Mouse (Mus musculus) embryonic facial prominence, embryonic 15.5 days (tissue): Measurements from ENCODE around the gene Irak2. TPM values are rescaled to one million over a fixed set of nuclear protein-coding genes. Genes with fewer than 3 reads are reported as not detected.

Source experiments
- ATAC-seq: fragments of 200-750 bp; cut with Nextera tagmentation; 2 replicates; pipeline ENCODE4 v1.8.0; 2017; ENCODE audit warnings: low read depth, moderate TSS enrichment; ENCODE audit not compliant: insufficient number of reproducible peaks, low FRiP score, low TSS enrichment
- H3K27ac ChIP-seq: fragments of 300-500 bp; sonication (generic); replicated peaks from 2 replicates; pipeline ENCODE4 v1.5.1; 2015; ENCODE audit warnings: mild to moderate bottlenecking, inconsistent platforms
- H3K27me3 ChIP-seq: fragments of 300-500 bp; sonication (generic); 2 replicates; pipeline ENCODE4 v1.6.1; 2015; ENCODE audit warnings: inconsistent platforms
- H3K36me3 ChIP-seq: fragments of 300-500 bp; sonication (generic); 2 replicates; pipeline ENCODE4 v1.6.1; 2015; ENCODE audit warnings: mild to moderate bottlenecking, inconsistent platforms
- H3K4me1 ChIP-seq: fragments of 300-500 bp; sonication (generic); 2 replicates; pipeline ENCODE4 v1.6.1; 2015; ENCODE audit warnings: inconsistent platforms
- H3K4me2 ChIP-seq: fragments of 300-500 bp; sonication (generic); replicated peaks from 2 replicates; pipeline ENCODE4 v1.6.1; 2015; ENCODE audit warnings: mild to moderate bottlenecking, inconsistent platforms
- H3K4me3 ChIP-seq: fragments of 300-500 bp; sonication (generic); replicated peaks from 2 replicates; pipeline ENCODE4 v1.5.1; 2015; ENCODE audit warnings: mild to moderate bottlenecking, inconsistent platforms
- H3K9ac ChIP-seq: fragments of 300-500 bp; sonication (generic); 2 replicates; pipeline ENCODE4 v1.6.1; 2015; ENCODE audit warnings: inconsistent platforms
- H3K9me3 ChIP-seq: fragments of 300-500 bp; sonication (generic); replicated peaks from 2 replicates; pipeline ENCODE4 v1.6.1; 2016; ENCODE audit warnings: inconsistent platforms
- WGBS: fragments of 180-500 bp; shearing (Covaris S2); methylation state at CpG from one replicate; pipeline ENCODE4 v1.1.7; 2015; 5-methylcytosine and 5-hydroxymethylcytosine counted together
- polyA plus RNA-seq: library from polyadenylated mRNA; unstranded; fragments of >200 nt; fragmentation: Nextera tagmentation; extraction: Ambion mirVana; gene quantifications from 2 replicates; pipeline ENCODE4 v1.2.1, GENCODE M21; 2015

Irak2 gene
- polyA plus RNA-seq, 1 experiment from 2014 or later, result 4.0 TPM

GRCm38 (mm10) chr6:113612258-113612969 lies 25.9 kb upstream of the Irak2 start:
- H3K9ac ChIP-seq, result no peak overlapping the region
- H3K27ac ChIP-seq, result no peak overlapping the region
- ATAC-seq, result no peak
- no peak overlapping the region for H3K4me3 ChIP-seq
- peaks cover 57% of the 10 kb centered on the region for H3K36me3 ChIP-seq
- no peaks in the 10 kb centered on the region for H3K9me3 ChIP-seq
- H3K4me2 ChIP-seq, result no peak overlapping the region
- H3K4me1 ChIP-seq, result no peaks in the 10 kb centered on the region
- WGBS, result 74% methylated on average over 8 of the region's 8 CpGs
- H3K27me3 ChIP-seq, result no peaks in the 10 kb centered on the region

GRCm38 (mm10) chr6:113614152-113614551 lies 24.1 kb upstream of the Irak2 start:
- Histone ChIP-seq H3K9ac (no peak overlapping the region), H3K36me3 (peaks cover 67% of the 10 kb centered on the region), H3K27me3 (no peaks in the 10 kb centered on the region), H3K9me3 (no peaks in the 10 kb centered on the region), H3K4me3 (no peak overlapping the region), H3K4me1 (no peaks in the 10 kb centered on the region), H3K27ac (no peak overlapping the region), H3K4me2 (no peak overlapping the region)
- ATAC-seq, result no peak
- WGBS, result 96% methylated on average over 7 of the region's 7 CpGs

DNA sequence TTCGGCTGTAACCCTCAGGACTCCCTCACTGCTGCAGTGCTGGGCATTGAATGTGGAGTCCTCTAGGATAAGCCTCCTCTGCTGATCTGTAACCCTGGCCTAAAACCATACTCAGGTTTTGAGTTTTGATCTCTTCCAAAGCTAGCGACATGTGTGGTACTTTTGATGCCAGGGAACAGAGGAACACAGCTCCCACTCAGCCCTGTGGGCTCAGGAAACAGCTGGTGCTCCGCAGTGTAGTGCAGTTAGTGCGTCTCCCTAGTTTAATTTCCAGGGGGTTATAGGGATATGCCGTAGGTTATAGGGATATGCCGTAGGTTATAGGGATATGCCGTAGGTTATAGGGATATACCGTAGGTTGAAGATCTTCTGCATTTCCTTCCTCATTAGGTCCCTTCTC lies 23.3 kb upstream of the Irak2 start:
- Histone ChIP-seq H3K4me1 (no peaks in the 10 kb centered on the region), H3K27me3 (no peaks in the 10 kb centered on the region), H3K9me3 (no peaks in the 10 kb centered on the region), H3K4me3 (no peak overlapping the region), H3K27ac (no peak overlapping the region), H3K36me3 (peaks cover 67% of the 10 kb centered on the region), H3K4me2 (no peak overlapping the region), H3K9ac (no peak overlapping the region)
- 94% methylated on average over 8 of the region's 8 CpGs for whole genome bisulfite sequencing
- ATAC-seq, result no peak

GRCm38 (mm10) chr6:113615489-113615888 lies 22.8 kb upstream of the Irak2 start:
- H3K4me1 ChIP-seq, result no peaks in the 10 kb centered on the region
- H3K4me2 ChIP-seq, result no peak overlapping the region
- H3K36me3 ChIP-seq, result peaks cover 63% of the 10 kb centered on the region
- WGBS, result 89% methylated on average over 4 of the region's 4 CpGs
- no peak overlapping the region for H3K4me3 ChIP-seq
- H3K27ac ChIP-seq, result no peak overlapping the region
- no peaks in the 10 kb centered on the region for H3K27me3 ChIP-seq
- H3K9ac ChIP-seq, result no peak overlapping the region
- no peaks in the 10 kb centered on the region for H3K9me3 ChIP-seq
- no peak for ATAC-seq

DNA sequence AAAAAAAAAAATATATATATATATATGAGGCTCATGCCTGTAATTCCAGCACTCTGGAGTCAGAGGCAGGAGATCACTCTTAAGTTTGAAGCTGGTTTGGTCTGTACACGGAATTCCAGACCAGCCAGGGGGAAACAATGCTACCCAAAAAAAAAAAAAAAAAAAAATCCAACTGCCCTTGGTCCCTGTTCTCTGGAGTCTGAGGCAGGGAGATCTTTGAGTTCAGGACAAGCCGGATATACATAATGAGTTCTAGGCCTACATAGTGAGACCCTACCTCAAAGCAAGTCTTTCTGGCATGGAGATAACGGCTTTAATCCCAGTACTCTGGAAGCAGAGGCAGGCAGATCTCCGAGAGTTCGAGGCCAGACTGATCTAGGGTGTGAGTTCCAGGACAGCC lies 14.9 kb upstream of the Irak2 start:
- Histone ChIP-seq H3K4me1 (peaks cover 18% of the 10 kb centered on the region), H3K4me3 (peak overlapping the region; percentile 83), H3K9me3 (no peaks in the 10 kb centered on the region), H3K27ac (peak overlapping the region; percentile 93), H3K9ac (peak overlapping the region; percentile 56; the same call in 1 of the 2 replicates), H3K36me3 (peaks cover 18% of the 10 kb centered on the region), H3K4me2 (peak overlapping the region; percentile 65), H3K27me3 (no peaks in the 10 kb centered on the region)
- WGBS, result 68% methylated on average over 5 of the region's 5 CpGs
- no peak for ATAC-seq

DNA sequence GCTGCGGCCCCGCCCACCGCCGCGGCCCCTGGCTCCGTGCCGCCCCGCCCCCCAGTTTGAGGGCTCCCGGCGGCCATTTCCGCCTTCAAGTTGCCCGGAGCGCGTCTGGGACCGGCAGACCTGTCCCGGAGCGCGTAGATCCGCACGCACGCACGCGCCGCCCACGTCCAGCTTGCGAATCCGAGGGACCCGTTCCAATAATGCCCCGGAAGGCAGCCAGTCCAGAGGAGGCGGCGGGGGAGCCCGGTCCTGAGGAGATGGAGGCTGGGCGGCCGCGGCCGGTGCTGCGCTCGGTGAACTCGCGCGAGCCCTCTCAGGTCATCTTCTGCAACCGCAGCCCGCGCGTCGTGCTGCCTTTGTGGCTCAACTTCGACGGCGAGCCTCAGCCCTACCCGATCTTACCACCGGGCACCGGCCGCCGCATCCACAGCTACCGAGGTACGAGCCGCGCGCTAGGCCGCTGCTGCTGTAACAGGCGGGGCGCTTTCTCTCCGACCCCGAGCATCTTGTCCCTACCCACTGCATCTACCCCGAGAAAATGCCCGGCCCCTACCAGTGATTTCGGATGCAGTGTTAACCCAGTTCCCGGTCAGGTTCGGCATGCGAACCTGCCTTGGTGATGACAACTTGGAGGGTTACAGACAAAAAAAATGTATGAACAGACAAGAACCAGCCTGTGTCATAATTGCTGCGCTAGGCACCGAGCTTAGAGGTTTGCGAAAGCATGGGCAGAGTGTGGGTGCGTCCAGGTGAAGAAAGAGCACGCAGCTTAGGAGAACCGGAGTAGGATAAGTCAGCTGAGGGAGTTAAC lies 14.1 kb upstream of the Irak2 start, which contains the start of gene Vhl:
TSS of gene Vhl (plus strand) at position 19 of the 811 bp plus-strand sequence.
- Histone ChIP-seq H3K27ac (peak within 1 kb of the TSS; percentile 93), H3K9me3 (no peaks in the 10 kb centered on the region), H3K9ac (peak within 1 kb of the TSS; percentile 56), H3K36me3 (peaks cover 18% of the 10 kb centered on the region), H3K4me3 (peak within 1 kb of the TSS; percentile 83), H3K4me2 (peak within 1 kb of the TSS; percentile 65), H3K4me1 (peaks cover 18% of the 10 kb centered on the region), H3K27me3 (no peaks in the 10 kb centered on the region)
- under 1% methylated on average over 69 of the region's 76 CpGs for WGBS
- peak; percentile 83 for ATAC-seq

DNA sequence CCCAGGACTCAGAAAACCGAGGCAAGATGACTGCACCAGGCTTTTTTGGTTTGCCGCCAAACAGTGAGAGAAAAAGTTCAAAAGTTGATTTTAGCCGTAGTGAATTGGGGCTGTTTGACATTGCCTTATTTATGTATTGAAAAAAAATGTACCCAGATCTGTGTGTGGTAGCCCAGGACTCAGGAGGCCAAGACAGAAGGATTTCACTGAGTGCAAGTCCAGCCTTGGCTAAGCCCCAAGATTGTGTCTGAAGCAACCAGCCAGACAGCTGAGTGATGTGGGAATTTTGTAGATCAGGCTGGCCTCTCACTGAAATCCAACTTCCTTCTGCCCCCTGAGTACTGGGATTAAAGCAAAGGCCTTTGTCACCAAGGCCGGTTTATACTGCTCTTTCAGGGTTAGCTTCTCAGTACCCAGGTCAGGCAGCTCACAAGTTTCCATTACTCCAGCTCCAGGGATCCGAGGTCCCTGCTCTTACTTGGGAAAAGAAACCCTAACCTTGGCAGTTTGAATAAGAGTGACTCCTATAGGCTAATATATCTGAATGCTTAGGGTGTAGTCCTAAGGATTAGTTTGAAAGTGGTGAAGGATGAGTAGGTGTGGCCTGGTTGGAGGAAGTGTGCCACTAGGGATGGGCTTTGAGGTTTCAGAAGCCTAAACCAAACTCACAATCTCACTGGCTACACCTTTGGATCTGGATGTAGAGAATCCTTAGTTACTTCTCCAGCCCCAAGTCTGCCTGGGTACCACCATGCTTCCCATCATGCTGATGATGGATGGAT lies 13.1 kb upstream of the Irak2 start:
- peaks cover 18% of the 10 kb centered on the region for H3K4me1 ChIP-seq

GRCm38 (mm10) chr6:113630322-113630721 lies 7.9 kb upstream of the Irak2 start:
- H3K36me3 ChIP-seq, result peaks cover 51% of the 10 kb centered on the region
- H3K9ac ChIP-seq, result no peak overlapping the region
- no peak for ATAC-seq
- no peak overlapping the region for H3K27ac ChIP-seq
- WGBS, result 81% methylated on average over 5 of the region's 5 CpGs
- H3K27me3 ChIP-seq, result no peaks in the 10 kb centered on the region
- no peak overlapping the region for H3K4me3 ChIP-seq
- peaks cover 9% of the 10 kb centered on the region for H3K4me1 ChIP-seq
- H3K4me2 ChIP-seq, result no peak overlapping the region
- H3K9me3 ChIP-seq, result no peaks in the 10 kb centered on the region

More for the DNA sequence above, 13.1 kb upstream of the Irak2 start:
- Histone ChIP-seq H3K36me3 (peaks cover 28% of the 10 kb centered on the region), H3K9ac (peak overlapping the region; percentile 56; the same call in 1 of the 2 replicates), H3K4me3 (peak overlapping the region; percentile 83), H3K9me3 (no peaks in the 10 kb centered on the region), H3K27ac (peak overlapping the region; percentile 93; the same call in 1 of the 2 replicates), H3K27me3 (no peaks in the 10 kb centered on the region), H3K4me2 (peak overlapping the region; percentile 65)
- WGBS, result 34% methylated on average over 5 of the region's 5 CpGs
- ATAC-seq, result no peak

GRCm38 (mm10) chr6:113632863-113633262 lies 5.4 kb upstream of the Irak2 start:
- WGBS, result 81% methylated on average over 4 of the region's 4 CpGs
- no peak overlapping the region for H3K9ac ChIP-seq
- H3K4me1 ChIP-seq, result no peaks in the 10 kb centered on the region
- H3K4me3 ChIP-seq, result no peak overlapping the region
- no peak overlapping the region for H3K4me2 ChIP-seq
- no peak for ATAC-seq
- H3K9me3 ChIP-seq, result no peaks in the 10 kb centered on the region
- H3K36me3 ChIP-seq, result peaks cover 43% of the 10 kb centered on the region
- no peaks in the 10 kb centered on the region for H3K27me3 ChIP-seq
- no peak overlapping the region for H3K27ac ChIP-seq

DNA sequence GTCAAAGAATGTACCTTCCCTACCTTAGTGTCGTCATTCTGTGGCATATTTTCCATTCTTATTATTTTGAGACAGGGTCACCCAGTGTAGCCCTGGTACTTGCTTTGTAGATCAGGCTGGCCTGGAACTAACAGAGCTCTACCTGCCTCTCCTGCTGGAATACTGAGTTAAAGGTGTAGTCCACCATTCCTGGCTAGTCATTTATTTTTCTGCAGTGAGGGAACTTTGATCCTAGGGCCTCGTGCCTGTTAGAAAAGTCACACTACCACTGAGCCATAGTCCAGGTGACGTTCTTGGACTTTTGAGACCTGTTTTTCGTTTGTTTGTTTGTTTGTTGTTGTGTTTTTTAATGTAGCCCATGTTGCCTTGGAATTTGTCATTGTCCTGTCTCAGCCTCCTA lies 934 bp downstream of the Irak2 start:
- no peak overlapping the region for H3K27ac ChIP-seq
- 82% methylated on average over 4 of the region's 4 CpGs for whole genome bisulfite sequencing
- H3K4me3 ChIP-seq, result no peak overlapping the region
- no peak for ATAC-seq
- 0 out of 2 replicates have a peak, but pooled peaks cover 2% of the 10 kb centered on the region for H3K4me1 ChIP-seq
- no peaks in the 10 kb centered on the region for H3K9me3 ChIP-seq
- H3K9ac ChIP-seq, result no peak overlapping the region
- peaks cover under 1% of the 10 kb centered on the region; the same call in 1 of the 2 replicates for H3K36me3 ChIP-seq
- no peak overlapping the region for H3K4me2 ChIP-seq
- H3K27me3 ChIP-seq, result no peaks in the 10 kb centered on the region

- H3K27ac ChIP-seq, result no peak overlapping the region
Measured at GRCm38 (mm10) chr6:113642605-113643004, 4.3 kb downstream of the Irak2 start.

More at GRCm38 (mm10) chr6:113642605-113643004, 4.3 kb downstream of the Irak2 start:
- no peak for ATAC-seq
- 81% methylated on average over 8 of the region's 8 CpGs for WGBS
- no peaks in the 10 kb centered on the region for H3K36me3 ChIP-seq
- no peak overlapping the region for H3K9ac ChIP-seq
- 0 out of 2 replicates have a peak, but pooled peaks cover 2% of the 10 kb centered on the region for H3K4me1 ChIP-seq
- no peaks in the 10 kb centered on the region for H3K27me3 ChIP-seq
- H3K4me2 ChIP-seq, result no peak overlapping the region
- no peak overlapping the region for H3K4me3 ChIP-seq
- H3K9me3 ChIP-seq, result no peaks in the 10 kb centered on the region
